Mouse (Mus musculus) megakaryocyte, embryonic 14.5 days (primary cell): ENCODE measurements at regions not wholly inside any gene's neighbourhood (a gene's known extent, or its start where the extent isn't known, plus 50 kb on each side); places are given as distances from the start of the nearest gene placed in this dataset.

Source experiments
- FLI1 ChIP-seq: IDR thresholded peaks from 2 replicates; pipeline ENCODE4 v1.6.1; 2012; ENCODE audit warnings: low read length, inconsistent platforms, mixed read lengths
- GATA1 ChIP-seq: IDR thresholded peaks from 3 replicates; pipeline ENCODE4 v1.6.1; 2012; ENCODE audit warnings: mixed read lengths, low read length, inconsistent platforms, borderline replicate concordance

- no peak for TF ChIP-seq GATA1
- TF ChIP-seq FLI1 = no peak
These were observed 124.9 kb upstream of the Lemd2 start for GRCm38 (mm10) chr17:27329183-27329582.
